Mouse (Mus musculus) kidney, postnatal 10 days (tissue): Measurements from ENCODE around the gene Ddah2.
A peak's percentile ranks its signal among the peaks of the same experiment; 100 is the strongest.

Experiments used
- DNase-seq: peaks from one replicate; pipeline ENCODE4 v3.0.0; 2021; ENCODE audit warnings: mixed read lengths

The Ddah2 gene

GRCm38 (mm10) chr17:35058911-35059892 is at the start of gene Ddah2:
Ddah2 (plus strand) TSS chr17:35059035.
- peak; percentile 98 for DNase-seq

- DNase-seq: no peak
Measured at GRCm38 (mm10) chr17:35009586-35009985, 49.2 kb upstream of the Ddah2 start.

GRCm38 (mm10) chr17:35011440-35011839 is 47.4 kb upstream of the Ddah2 start:
- DNase-seq: no peak

- peak; percentile 5 for DNase-seq
Measured at GRCm38 (mm10) chr17:35012430-35012829, 46.4 kb upstream of the Ddah2 start.

- DNase-seq: peak; percentile 8
Measured at GRCm38 (mm10) chr17:35013221-35013620, 45.6 kb upstream of the Ddah2 start.

- DNase-seq: peak; percentile 9
Measured at GRCm38 (mm10) chr17:35015296-35015695, 43.5 kb upstream of the Ddah2 start.

- peak; percentile 63 for DNase-seq
Measured at GRCm38 (mm10) chr17:35016376-35016775, 42.5 kb upstream of the Ddah2 start, which contains the start of gene Vwa7. Vwa7 (plus strand) TSS chr17:35016579.

DNA sequence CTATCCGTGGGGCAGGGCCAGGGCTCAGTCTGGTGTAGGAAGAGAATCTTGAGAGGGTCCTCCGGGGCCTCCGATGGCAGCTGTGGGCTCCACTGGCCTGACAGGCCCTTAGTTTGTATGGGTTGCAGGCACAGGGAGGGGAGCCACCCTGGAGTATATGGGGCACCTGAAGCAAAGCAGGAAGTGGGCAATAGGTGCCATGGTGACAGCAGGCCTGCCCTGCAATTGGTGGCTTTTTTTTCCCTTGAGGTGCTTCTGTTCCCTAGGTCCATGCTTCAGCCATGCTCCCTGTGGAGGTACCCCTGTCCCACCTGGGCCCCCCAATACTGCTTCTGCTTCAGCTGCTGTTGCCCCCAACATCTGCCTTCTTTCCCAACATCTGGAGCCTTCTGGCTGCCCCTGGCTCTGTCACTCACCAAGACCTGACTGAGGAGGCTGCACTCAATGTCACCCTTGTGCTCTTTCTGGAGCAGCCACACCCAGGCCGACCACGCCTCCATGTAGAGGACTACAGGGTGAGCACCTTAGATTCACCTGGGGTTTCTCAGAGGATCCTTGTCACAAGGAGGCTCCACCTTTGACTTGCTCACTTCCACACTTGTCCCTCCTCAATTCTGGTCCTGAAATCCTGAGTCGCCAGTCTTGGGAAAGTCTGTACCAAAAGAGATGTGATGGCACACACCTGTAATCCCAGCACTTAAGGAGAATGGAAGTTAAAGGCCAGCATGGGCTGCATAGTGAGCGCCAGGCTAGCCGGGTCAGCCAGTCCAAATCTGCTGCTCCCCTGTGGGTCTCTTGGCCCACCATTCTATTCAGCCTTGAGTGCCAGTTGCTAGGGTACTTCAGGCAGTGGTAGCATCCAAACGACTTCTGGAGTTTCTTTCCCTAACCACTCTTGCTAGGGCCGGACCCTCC is 41.8 kb upstream of the Ddah2 start:
- peak; percentile 6 for DNase-seq

DNA sequence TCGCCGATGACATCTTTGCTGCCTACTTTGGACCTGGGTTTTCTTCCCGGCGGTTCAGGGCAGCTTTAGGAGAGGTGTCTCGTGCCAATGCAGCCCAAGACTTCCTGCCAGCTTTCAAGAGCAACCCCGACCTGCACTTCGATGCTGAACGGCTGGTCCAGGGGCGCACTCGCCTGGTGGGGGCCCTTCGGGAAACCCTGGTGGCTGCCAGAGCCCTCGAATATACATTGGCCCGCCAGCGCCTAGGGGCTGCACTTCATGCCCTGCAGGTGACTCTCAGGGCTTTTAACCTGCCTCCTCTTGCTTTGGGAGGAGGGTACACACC is 41.2 kb upstream of the Ddah2 start:
- DNase-seq: peak; percentile 6

- DNase-seq: peak; percentile 6
Measured at GRCm38 (mm10) chr17:35018171-35018570, 40.7 kb upstream of the Ddah2 start.

GRCm38 (mm10) chr17:35019894-35020293 is 38.9 kb upstream of the Ddah2 start:
- DNase-seq: no peak

DNA sequence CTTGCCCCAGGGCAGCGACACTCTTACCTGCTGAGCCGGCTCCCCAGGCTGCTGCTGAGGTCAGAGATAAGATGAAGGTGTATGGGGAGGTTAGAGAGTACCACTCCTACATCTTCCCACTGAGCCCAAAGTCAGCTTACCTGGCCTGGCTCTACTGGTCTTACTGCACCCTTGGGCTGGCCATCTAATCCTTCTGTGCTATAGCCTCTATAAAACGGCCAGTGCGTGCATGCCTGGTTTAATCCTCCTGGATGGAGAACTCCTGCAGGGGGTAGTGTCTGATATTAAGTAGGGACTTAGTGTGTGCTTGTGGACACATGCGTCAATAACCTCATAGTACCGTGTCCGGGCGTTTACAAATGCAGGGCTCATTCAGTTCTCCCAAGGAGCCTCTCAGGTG is 38.3 kb upstream of the Ddah2 start:
- DNase-seq: peak; percentile 12

DNA sequence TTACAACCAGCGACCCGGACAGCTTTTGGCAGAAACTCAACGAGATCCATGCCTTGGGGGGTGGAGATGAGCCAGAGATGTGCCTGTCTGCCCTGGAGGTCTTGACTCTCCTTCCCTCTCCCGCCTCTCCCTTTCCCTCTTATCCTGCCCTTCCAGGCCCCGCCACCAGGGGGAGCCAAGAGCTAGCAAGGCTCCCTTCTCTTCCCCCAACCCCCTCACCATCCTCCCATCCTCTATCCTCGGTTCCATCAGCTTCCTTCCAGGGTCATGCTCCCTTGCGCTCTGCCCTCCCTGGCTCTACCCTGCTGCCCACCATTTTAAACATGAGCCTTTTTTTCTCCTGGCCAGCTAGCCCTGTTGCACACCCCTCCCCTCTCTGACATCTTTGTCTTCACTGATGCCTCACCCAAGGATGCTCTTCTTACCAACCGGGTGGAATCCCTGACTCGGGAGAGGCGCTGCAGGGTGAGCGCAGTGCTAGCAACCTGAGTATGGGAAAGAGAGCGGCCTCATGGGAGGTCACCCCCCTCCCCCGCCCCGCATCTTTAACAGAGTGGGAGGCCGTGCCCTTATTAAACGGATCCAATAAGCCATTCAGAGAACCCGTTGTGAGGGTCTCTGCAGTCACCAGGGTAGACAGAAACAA is 37.5 kb upstream of the Ddah2 start:
- peak; percentile 94 for DNase-seq

DNA sequence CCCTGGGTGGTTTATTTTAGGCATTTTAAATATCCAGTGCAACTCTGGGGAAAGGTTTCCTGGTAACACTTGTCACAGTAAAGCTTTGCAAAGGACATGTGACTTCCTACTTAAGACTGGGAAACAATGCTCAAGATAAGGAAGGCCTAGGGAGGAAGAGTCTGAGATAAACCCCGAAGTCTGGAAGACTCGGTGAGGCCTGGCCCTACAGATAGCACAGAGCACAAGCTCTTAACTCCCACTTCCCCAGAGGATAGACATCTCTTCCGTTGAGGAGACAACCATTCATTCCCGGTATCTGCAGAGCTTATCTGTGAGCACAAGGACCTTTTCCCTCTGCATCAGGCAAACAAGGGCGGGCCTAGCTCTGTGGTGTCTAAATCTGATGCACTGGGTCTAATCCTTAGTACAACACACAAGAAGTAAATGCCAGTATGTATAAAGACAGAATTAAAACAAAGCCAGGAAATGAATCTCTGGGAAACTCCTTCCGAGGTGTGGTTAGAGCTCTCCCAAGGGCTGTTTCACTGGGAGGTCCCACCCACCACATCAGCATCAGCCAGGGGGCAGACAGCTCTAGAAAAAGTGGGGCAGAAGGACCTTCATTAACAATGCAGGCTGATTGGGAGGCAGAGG is 36.9 kb upstream of the Ddah2 start:
- peak; percentile 24 for DNase-seq

DNA sequence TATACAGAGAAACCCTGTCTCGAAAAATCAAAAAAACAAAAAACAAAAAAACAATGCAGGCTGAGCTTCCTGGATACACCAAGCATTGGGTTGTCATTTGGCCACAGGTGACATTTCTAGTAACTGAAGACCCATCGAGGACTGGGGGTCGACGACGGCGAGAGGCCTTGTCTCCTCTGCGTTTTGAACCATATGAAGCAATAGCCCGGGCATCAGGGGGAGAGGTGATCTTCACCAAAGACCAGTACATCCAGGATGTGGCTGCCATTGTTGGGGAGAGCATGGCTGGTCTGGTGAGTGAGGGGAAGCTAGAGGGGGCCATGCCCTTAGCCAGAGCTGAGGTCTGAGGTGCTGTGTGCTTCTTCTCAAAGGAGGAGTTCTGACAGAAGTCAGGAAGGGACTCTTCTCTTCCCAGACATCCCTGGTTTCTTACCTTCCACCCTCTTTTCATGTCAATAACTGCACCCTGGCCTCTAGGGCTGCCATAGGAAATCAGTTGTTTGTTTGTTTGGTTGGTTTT is 36.2 kb upstream of the Ddah2 start:
- DNase-seq: peak; percentile 14

DNA sequence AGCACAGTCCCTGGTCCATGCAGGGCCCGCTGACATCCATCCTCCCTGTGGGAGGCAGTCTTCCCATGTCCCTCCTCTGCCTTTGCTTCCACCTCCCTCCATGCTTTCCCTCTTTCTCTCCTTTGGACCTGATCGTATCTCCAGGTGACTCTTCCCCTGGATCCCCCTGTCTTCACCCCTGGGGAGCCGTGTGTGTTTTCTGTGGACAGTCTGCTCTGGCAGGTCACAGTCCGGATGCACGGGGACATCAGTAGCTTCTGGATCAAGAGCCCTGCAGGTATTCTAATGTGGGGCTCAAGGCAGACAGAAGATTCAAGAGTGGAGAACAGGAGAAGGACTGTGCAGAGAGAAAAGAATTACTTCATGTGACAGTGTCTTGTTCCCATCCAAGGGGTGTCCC is 35.6 kb upstream of the Ddah2 start:
- no peak for DNase-seq

DNA sequence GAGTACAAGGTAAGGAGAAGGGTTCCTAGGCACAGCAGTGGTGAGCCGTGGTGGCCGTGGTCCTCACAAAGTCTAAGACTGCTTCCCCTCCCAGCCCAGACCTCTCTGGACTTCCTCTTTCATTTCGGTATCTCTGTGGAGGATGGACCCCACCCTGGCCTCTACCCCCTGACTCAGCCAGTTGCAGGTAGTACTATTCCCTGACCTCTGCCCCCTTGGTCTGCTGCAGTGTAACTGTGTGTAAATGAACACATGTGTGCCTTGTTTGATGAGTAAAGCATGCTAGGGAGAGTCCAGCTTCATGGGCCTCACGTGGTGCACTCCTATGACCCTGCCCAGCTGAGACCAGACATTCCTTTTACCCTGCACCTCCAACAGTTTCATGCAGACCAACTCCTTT is 35.1 kb upstream of the Ddah2 start:
- DNase-seq: peak; percentile 9

GRCm38 (mm10) chr17:35024261-35024660 is 34.6 kb upstream of the Ddah2 start:
- DNase-seq: no peak

DNA sequence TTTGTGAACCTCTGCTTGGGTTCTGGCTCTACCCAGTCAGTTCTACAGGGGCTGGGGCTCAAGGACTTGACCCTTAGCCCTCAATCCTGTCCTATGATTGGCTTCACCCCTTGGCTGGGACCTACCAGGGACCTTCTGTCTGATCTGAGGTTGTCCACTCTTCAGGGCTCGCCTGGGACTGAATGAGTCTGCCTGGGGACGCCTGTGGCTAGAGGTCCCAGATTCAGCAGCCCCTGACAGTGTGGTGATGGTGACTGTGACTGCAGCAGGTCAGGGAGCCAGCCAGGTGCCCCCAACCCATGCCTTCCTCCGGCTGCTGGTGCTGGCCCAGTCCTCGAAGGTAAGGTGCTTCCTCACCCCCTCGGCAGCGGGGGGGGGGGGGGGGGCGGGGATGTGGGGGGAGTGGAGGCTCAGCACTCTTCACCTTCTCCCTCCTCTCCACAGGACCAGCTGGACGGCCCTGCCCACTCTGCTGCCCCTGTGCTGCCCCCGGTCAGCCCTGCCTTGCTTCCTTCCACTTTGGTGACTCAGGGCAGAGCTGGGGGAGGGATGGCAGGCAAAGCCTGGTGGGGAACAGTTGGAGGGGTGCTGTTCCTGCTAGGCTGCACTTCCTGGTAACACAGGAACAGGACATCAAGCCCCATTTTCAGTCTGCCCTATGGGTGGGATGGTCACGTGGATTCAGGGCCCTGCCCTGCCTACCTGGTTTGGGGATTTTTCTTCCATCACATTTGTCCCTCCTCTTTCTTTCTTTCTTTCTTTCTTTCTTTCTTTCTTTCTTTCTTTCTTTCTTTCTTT is 33.9 kb upstream of the Ddah2 start:
- peak; percentile 47 for DNase-seq

DNA sequence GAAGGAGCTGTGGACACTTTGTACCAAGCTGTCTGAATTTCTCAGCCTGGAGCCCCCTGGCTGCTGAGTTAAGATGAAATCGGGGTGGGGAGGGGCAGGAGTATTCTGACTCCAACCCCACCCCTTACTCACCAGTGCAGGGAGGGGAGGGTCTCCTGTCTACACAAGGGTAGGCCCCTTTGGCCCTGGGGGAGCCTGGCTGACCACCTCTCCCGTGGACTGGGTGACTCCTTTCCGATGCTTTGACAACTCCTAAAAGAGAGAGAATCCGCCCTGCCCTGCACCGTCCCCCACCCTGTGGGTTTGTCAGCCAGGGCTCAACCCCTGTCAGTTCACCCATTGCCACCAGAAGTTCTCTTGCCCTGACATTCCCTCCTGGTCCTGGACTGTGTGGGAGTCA is 32.6 kb upstream of the Ddah2 start:
- DNase-seq: peak; percentile 6
